ENCODE assay signal across 27 mouse cellular contexts in genomic region chr7:88405311-88405710, GRCm38 (mm10). TPM values are rescaled to one million over a fixed set of nuclear protein-coding genes. Genes with fewer than 3 reads are reported as not detected.
A peak's percentile ranks its signal among the peaks of the same experiment; 100 is the strongest.
DNase-seq lines count a peak whose midpoint lies in the region; ATAC-seq and TF ChIP-seq lines count a peak whose summit lies in the region.
"Had no signal": no experiment of that assay in that cellular context is flagged by ENCODE, and none has a peak within 500 bp of the region (broad histone marks: within the 10 kb centered on the region; RNA-seq: fewer than 3 reads in every experiment).

No protein-coding gene starts in this region.

- in situ Hi-C loops in ES-E14 (cut with MboI; ENCODE audit: low sequenced_read_pairs in 2 of 2, unreplicated experiment in 2 of 2): no loop called here

- H3K27ac ChIP-seq in ES-E14 (ENCODE audit: insufficient read depth, low read depth, low read length, poor library complexity, severe bottlenecking): no peak overlapping the region
- H3K27ac ChIP-seq in forebrain, embryonic 11.5 days (ENCODE audit: low read depth, low read length): no peak overlapping the region
- no peak overlapping the region for H3K27ac ChIP-seq in midbrain, embryonic 15.5 days

- H3K9me3 ChIP-seq in ES-E14 (ENCODE audit: control insufficient read depth, insufficient read depth, low read depth, low read length): peaks cover 7% of the 10 kb centered on the region; the same call in 1 of the 2 replicates
- H3K9me3 ChIP-seq in forebrain, embryonic 11.5 days (ENCODE audit: control insufficient read depth, low read length): no peaks in the 10 kb centered on the region
- H3K9me3 ChIP-seq in midbrain, embryonic 15.5 days: no peaks in the 10 kb centered on the region
- H3K9me3 ChIP-seq: G1E had no signal

- DNase-seq in ES-CJ7 (ENCODE audit: low read depth, low spot score): peak; percentile 53
- peak; percentile 8 for DNase-seq in ES-E14 (ENCODE audit: low read depth, low spot score)
- DNase-seq in R1 (ENCODE audit: low read depth, low spot score): peak; percentile 38
- peak; percentile 56 for DNase-seq in ZHBTc4 (ENCODE audit: low read depth, low spot score)
- DNase-seq in layer of hippocampus, adult 9-10 months (ENCODE audit: low spot score): no peak
- DNase-seq in forebrain, embryonic 11.5 days (ENCODE audit: low spot score): no peak
- DNase-seq in T-cell, adult 2 months (ENCODE audit: low spot score): no peak
- DNase-seq: adrenal gland, adult 2 months; adrenal gland, adult 8-10 months; adrenal gland, postnatal 10 days; adrenal gland, postnatal 14 days; adrenal gland, postnatal 25 days; adrenal gland, postnatal 36 days; B cell, adult 2 months; cerebellum, adult 11 months; cerebellum, adult 11-12 months; cerebellum, adult 18-20 months; cerebellum, adult 2 months; cerebellum, adult 8-10 months; cerebellum, adult 9-10 months; cerebellum, adult 9-11 months had no signal

- no peak overlapping the region for H3K4me2 ChIP-seq in forebrain, embryonic 11.5 days (ENCODE audit: low read depth, low read length, severe bottlenecking)
- no peak overlapping the region for H3K4me2 ChIP-seq in midbrain, embryonic 15.5 days

- ATAC-seq in forebrain, embryonic 11.5 days (replicated peaks; ENCODE audit: low FRiP score): no peak
- no peak for ATAC-seq in midbrain, embryonic 15.5 days (replicated peaks)
- ATAC-seq: activated CD4-positive, CD25-positive, alpha-beta regulatory T cell, adult 4 months; CD4-positive, CD25-positive, alpha-beta regulatory T cell, adult 4 months; Patski had no signal

- no peak overlapping the region for H3K9ac ChIP-seq in ES-E14 (ENCODE audit: insufficient read depth, low read depth, low read length, poor library complexity, severe bottlenecking)
- H3K9ac ChIP-seq in forebrain, embryonic 11.5 days (ENCODE audit: low read length): no peak overlapping the region
- no peak overlapping the region for H3K9ac ChIP-seq in midbrain, embryonic 15.5 days

- H3K4me1 ChIP-seq in ES-E14 (ENCODE audit: control insufficient read depth in 2 of 2, insufficient read depth in 2 of 2, low read length in 2 of 2, poor library complexity in 1 of 2): no peaks in the 10 kb centered on the region
- H3K4me1 ChIP-seq in forebrain, embryonic 11.5 days (replicated peaks; ENCODE audit: control insufficient read depth, insufficient read depth, low read length): no peaks in the 10 kb centered on the region
- H3K4me1 ChIP-seq in midbrain, embryonic 15.5 days: no peaks in the 10 kb centered on the region

- no peaks in the 10 kb centered on the region for H3K36me3 ChIP-seq in ES-E14 (ENCODE audit: control insufficient read depth, insufficient read depth, low read length, poor library complexity, severe bottlenecking)
- no peaks in the 10 kb centered on the region for H3K36me3 ChIP-seq in forebrain, embryonic 11.5 days (ENCODE audit: control insufficient read depth, insufficient read depth, low read length)
- H3K36me3 ChIP-seq in midbrain, embryonic 15.5 days (replicated peaks): no peaks in the 10 kb centered on the region
- H3K36me3 ChIP-seq: G1E had no signal

- WGBS in forebrain, embryonic 11.5 days: 98% methylated on average over 1 of the region's 1 CpGs
- WGBS in midbrain, embryonic 15.5 days: 98% methylated on average over 1 of the region's 1 CpGs

- H3K4me3 ChIP-seq in ES-E14 (ENCODE audit: insufficient read depth in 1 of 2, low read depth in 1 of 2, low read length in 2 of 2, poor library complexity in 1 of 2, severe bottlenecking in 1 of 2): no peak overlapping the region
- no peak overlapping the region for H3K4me3 ChIP-seq in forebrain, embryonic 11.5 days (ENCODE audit: low read depth, low read length)
- H3K4me3 ChIP-seq in midbrain, embryonic 15.5 days: no peak overlapping the region

- H3K27me3 ChIP-seq in forebrain, embryonic 11.5 days (ENCODE audit: control insufficient read depth, insufficient read depth, low read length): no peaks in the 10 kb centered on the region
- no peaks in the 10 kb centered on the region for H3K27me3 ChIP-seq in midbrain, embryonic 15.5 days (replicated peaks)
- H3K27me3 ChIP-seq: CH12.LX, Patski had no signal

TF ChIP-seq in ES-E14, 5 proteins besides CTCF, POLR2A, EP300 and RAD21:
- TF ChIP-seq ZC3H11A (IDR thresholded peaks at IDR 0.05; ENCODE audit: borderline replicate concordance, low read depth, low read length) (no peak), ZNF384 (IDR thresholded peaks at IDR 0.05; ENCODE audit: low read depth, low read length) (no peak), CHD2 (IDR thresholded peaks at IDR 0.05; ENCODE audit: low read depth, low read length) (no peak), HCFC1 (IDR thresholded peaks at IDR 0.05; ENCODE audit: borderline replicate concordance, insufficient read depth, low read length) (no peak), MAFK (IDR thresholded peaks at IDR 0.05; ENCODE audit: insufficient read depth, low read depth, low read length) (no peak)
TF ChIP-seq in ES-E14: peak in this region for 0.

RNA-seq across cellular contexts. Expression of gene Rab38, which starts 24.8 kb away (rescaled TPM):
- total RNA-seq in ES-E14 (2012; rRNA removed): 0.69 and 2.5 TPM in 2 replicates
- polyA plus RNA-seq in forebrain, embryonic 11.5 days (2014; fragmentation: Nextera tagmentation; extraction: Ambion mirVana): 2.9 and 3.1 TPM in 2 replicates
- 1.2 and 1.5 TPM in 2 replicates for polyA plus RNA-seq in midbrain, embryonic 15.5 days (2015; fragmentation: Nextera tagmentation; extraction: Ambion mirVana)
- total RNA-seq: CH12.LX, G1E had no signal
- polyA plus RNA-seq: activated CD4-positive, CD25-positive, alpha-beta regulatory T cell, adult 4 months; CD4-positive, CD25-positive, alpha-beta regulatory T cell, adult 4 months had no signal

Comparison
In these comparisons a context has a peak if more than half of its experiments do, and no peak if none do; other contexts are left out.
1. DNase-seq: peak in ES-CJ7 (single experiment), ES-E14 (single experiment), R1 (single experiment) and ZHBTc4 (single experiment); none in layer of hippocampus, adult 9-10 months (single experiment), forebrain, embryonic 11.5 days (single experiment) and T-cell, adult 2 months (single experiment).